Mouse (Mus musculus) liver, embryonic 15.5 days (tissue): ENCODE measurements at regions not wholly inside any gene's neighbourhood (a gene's known extent, or its start where the extent isn't known, plus 50 kb on each side); places are given as distances from the start of the nearest gene placed in this dataset.
A peak's percentile ranks its signal among the peaks of the same experiment; 100 is the strongest.

Experiments
- ATAC-seq: fragments of 200-750 bp; cut with Nextera tagmentation; 2 replicates; pipeline ENCODE4 v1.8.0; 2017; ENCODE audit warnings: moderate number of reproducible peaks, mild to moderate bottlenecking, moderate library complexity; ENCODE audit not compliant: insufficient read depth
- H3K27ac ChIP-seq: fragments of 300-500 bp; sonication (generic); replicated peaks from 2 replicates; pipeline ENCODE4 v1.5.1; 2015; ENCODE audit warnings: mild to moderate bottlenecking, inconsistent platforms
- H3K27me3 ChIP-seq: fragments of 300-500 bp; sonication (generic); 2 replicates; pipeline ENCODE4 v1.6.1; 2015; ENCODE audit warnings: mild to moderate bottlenecking, inconsistent platforms
- H3K36me3 ChIP-seq: fragments of 300-500 bp; sonication (generic); replicated peaks from 2 replicates; pipeline ENCODE4 v1.6.1; 2015; ENCODE audit warnings: moderate library complexity, mild to moderate bottlenecking, inconsistent platforms
- H3K4me1 ChIP-seq: fragments of 300-500 bp; sonication (generic); replicated peaks from 2 replicates; pipeline ENCODE4 v1.6.1; 2015; ENCODE audit warnings: inconsistent platforms
- H3K4me2 ChIP-seq: fragments of 300-500 bp; sonication (generic); 2 replicates; pipeline ENCODE4 v1.6.1; 2015; ENCODE audit warnings: moderate library complexity, mild to moderate bottlenecking, inconsistent platforms
- H3K4me3 ChIP-seq: fragments of 300-500 bp; sonication (generic); replicated peaks from 2 replicates; pipeline ENCODE4 v1.5.1; 2015; ENCODE audit warnings: mild to moderate bottlenecking, inconsistent platforms
- H3K9ac ChIP-seq: fragments of 300-500 bp; sonication (generic); 2 replicates; pipeline ENCODE4 v1.6.1; 2015; ENCODE audit warnings: moderate library complexity, mild to moderate bottlenecking, inconsistent platforms
- H3K9me3 ChIP-seq: fragments of 300-500 bp; sonication (generic); replicated peaks from 2 replicates; pipeline ENCODE4 v1.6.1; 2016; ENCODE audit warnings: inconsistent platforms
- whole genome bisulfite sequencing: fragments of 180-500 bp; shearing (Covaris S2); methylation state at CpG from one replicate; pipeline ENCODE4 v1.1.7; 2015; ENCODE audit warnings: mixed read lengths; ENCODE audit not compliant: insufficient replicate concordance; 5-methylcytosine and 5-hydroxymethylcytosine counted together

GRCm38 (mm10) chr8:56767034-56767433 is 216.1 kb downstream of the Fbxo8 start:
- Histone ChIP-seq H3K4me3 (no peak overlapping the region), H3K36me3 (no peaks in the 10 kb centered on the region), H3K9ac (no peak overlapping the region), H3K27me3 (no peaks in the 10 kb centered on the region), H3K27ac (no peak overlapping the region), H3K9me3 (no peaks in the 10 kb centered on the region), H3K4me2 (no peak overlapping the region), H3K4me1 (no peaks in the 10 kb centered on the region)
- WGBS: 31% methylated on average over 5 of the region's 5 CpGs
- no peak for ATAC-seq

DNA sequence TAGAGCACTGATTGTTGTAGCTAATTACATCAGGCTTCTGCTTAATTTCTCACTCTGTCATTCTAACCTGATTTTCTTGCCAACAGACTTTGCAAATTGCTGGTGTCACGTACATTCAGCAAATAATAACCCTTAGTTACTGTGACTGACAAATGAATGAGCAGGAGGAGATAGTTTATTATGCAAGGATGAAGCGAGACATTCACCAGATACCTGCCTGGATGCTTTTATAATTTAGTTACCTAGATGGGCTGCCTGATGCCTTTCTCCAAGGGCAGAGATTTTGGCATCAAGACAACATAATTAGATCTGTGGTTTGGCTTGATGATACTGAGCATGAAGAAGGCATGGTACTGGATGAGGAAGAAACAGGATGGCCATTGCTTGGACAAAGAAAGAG is 233.6 kb downstream of the Fbxo8 start:
- no peak overlapping the region for H3K4me2 ChIP-seq
- H3K9ac ChIP-seq: no peak overlapping the region
- no peak overlapping the region for H3K4me3 ChIP-seq
- H3K36me3 ChIP-seq: no peaks in the 10 kb centered on the region
- no peaks in the 10 kb centered on the region for H3K4me1 ChIP-seq
- ATAC-seq: no peak
- no peaks in the 10 kb centered on the region for H3K9me3 ChIP-seq
- no peak overlapping the region for H3K27ac ChIP-seq
- 30% methylated on average over 2 of the region's 2 CpGs for WGBS
- H3K27me3 ChIP-seq: no peaks in the 10 kb centered on the region

- no peak overlapping the region for H3K27ac ChIP-seq
- no peak overlapping the region for H3K4me3 ChIP-seq
- no peaks in the 10 kb centered on the region for H3K9me3 ChIP-seq
- 55% methylated on average over 2 of the region's 2 CpGs for WGBS
- no peaks in the 10 kb centered on the region for H3K4me1 ChIP-seq
- H3K9ac ChIP-seq: no peak overlapping the region
- no peaks in the 10 kb centered on the region for H3K27me3 ChIP-seq
- no peaks in the 10 kb centered on the region for H3K36me3 ChIP-seq
- no peak for ATAC-seq
- no peak overlapping the region for H3K4me2 ChIP-seq
Measured at GRCm38 (mm10) chr8:56789549-56790270, 238.8 kb downstream of the Fbxo8 start.

- no peaks in the 10 kb centered on the region for H3K27me3 ChIP-seq
- WGBS: 81% methylated on average over 5 of the region's 5 CpGs
Measured at GRCm38 (mm10) chr8:56832651-56833050, 281.8 kb downstream of the Fbxo8 start.

GRCm38 (mm10) chr8:56833129-56833528 is 282.2 kb downstream of the Fbxo8 start:
- Histone ChIP-seq H3K27me3 (no peaks in the 10 kb centered on the region), H3K4me3 (no peak overlapping the region), H3K4me1 (no peaks in the 10 kb centered on the region), H3K36me3 (no peaks in the 10 kb centered on the region), H3K9ac (no peak overlapping the region), H3K9me3 (no peaks in the 10 kb centered on the region), H3K27ac (no peak overlapping the region), H3K4me2 (no peak overlapping the region)
- WGBS: 28% methylated on average over 4 of the region's 4 CpGs
- ATAC-seq: no peak

More at GRCm38 (mm10) chr8:56832651-56833050, 281.8 kb downstream of the Fbxo8 start:
- Histone ChIP-seq H3K4me2 (no peak overlapping the region), H3K36me3 (no peaks in the 10 kb centered on the region), H3K4me3 (no peak overlapping the region), H3K27ac (no peak overlapping the region), H3K4me1 (no peaks in the 10 kb centered on the region), H3K9me3 (no peaks in the 10 kb centered on the region), H3K9ac (no peak overlapping the region)
- ATAC-seq: no peak

DNA sequence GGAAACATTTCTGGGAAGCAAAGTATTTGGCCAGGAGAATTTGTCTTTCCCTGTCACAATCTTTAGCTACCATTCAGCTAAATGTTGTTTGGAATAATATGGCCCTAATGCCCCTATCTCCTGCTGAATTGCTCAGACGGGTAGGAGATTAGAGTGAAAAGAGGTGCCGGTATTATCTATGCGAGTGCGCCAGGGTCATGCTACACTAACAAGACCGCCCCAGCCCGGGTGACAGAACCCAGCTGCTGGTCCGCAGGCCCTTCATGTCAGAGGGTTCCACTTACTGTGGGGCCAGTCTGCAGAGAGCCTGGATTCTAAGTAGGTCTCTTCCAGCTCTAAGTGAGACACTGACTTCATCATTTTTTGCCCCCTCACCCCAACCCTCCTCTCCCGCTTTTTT is 332.6 kb downstream of the Fbxo8 start:
- ATAC-seq: no peak
- WGBS: 35% methylated on average over 8 of the region's 8 CpGs
- Histone ChIP-seq H3K36me3 (no peaks in the 10 kb centered on the region), H3K27me3 (no peaks in the 10 kb centered on the region), H3K4me3 (no peak overlapping the region), H3K4me2 (no peak overlapping the region), H3K27ac (no peak overlapping the region), H3K9ac (no peak overlapping the region), H3K4me1 (no peaks in the 10 kb centered on the region), H3K9me3 (no peaks in the 10 kb centered on the region)

GRCm38 (mm10) chr8:56884195-56884594 is 333.3 kb downstream of the Fbxo8 start:
- H3K4me1 ChIP-seq: no peaks in the 10 kb centered on the region
- H3K4me3 ChIP-seq: no peak overlapping the region
- H3K9me3 ChIP-seq: no peaks in the 10 kb centered on the region
- no peak for ATAC-seq
- H3K4me2 ChIP-seq: no peak overlapping the region
- H3K27me3 ChIP-seq: no peaks in the 10 kb centered on the region
- no peak overlapping the region for H3K9ac ChIP-seq
- no peak overlapping the region for H3K27ac ChIP-seq
- H3K36me3 ChIP-seq: no peaks in the 10 kb centered on the region
- 5% methylated on average over 1 of the region's 1 CpGs for WGBS

DNA sequence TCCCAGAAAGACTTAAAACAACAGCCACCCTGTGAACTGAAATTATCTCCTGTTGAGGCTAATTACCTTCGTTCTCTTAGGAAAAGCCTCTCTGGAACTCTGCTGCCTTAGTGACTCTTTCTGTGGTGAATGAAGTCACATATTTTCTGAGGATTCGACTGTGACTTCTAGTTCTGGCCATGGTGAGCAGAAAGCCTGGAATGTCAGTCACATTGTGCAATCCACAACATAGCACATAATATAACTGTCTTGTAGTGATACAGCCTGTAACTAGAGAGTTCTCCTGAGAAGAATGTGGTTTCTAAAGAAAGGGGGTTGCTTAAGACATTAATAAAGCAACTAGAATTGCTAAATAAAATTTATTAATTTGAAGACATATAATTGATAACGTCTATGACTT is 342.7 kb downstream of the Fbxo8 start:
- Histone ChIP-seq H3K9me3 (no peaks in the 10 kb centered on the region), H3K4me1 (no peaks in the 10 kb centered on the region), H3K36me3 (no peaks in the 10 kb centered on the region), H3K4me3 (no peak overlapping the region), H3K9ac (no peak overlapping the region), H3K4me2 (no peak overlapping the region), H3K27ac (no peak overlapping the region), H3K27me3 (no peaks in the 10 kb centered on the region)
- WGBS: 34% methylated on average over 3 of the region's 3 CpGs
- no peak for ATAC-seq

GRCm38 (mm10) chr8:56915362-56915761 is 364.5 kb downstream of the Fbxo8 start:
- Histone ChIP-seq H3K4me1 (no peaks in the 10 kb centered on the region), H3K36me3 (no peaks in the 10 kb centered on the region), H3K27me3 (no peaks in the 10 kb centered on the region), H3K27ac (no peak overlapping the region), H3K9ac (no peak overlapping the region), H3K4me3 (no peak overlapping the region), H3K4me2 (no peak overlapping the region), H3K9me3 (no peaks in the 10 kb centered on the region)
- ATAC-seq: no peak
- WGBS: 69% methylated on average over 5 of the region's 5 CpGs

- Histone ChIP-seq H3K4me2 (no peak overlapping the region), H3K4me3 (no peak overlapping the region), H3K9me3 (no peaks in the 10 kb centered on the region), H3K9ac (no peak overlapping the region), H3K36me3 (no peaks in the 10 kb centered on the region), H3K27ac (no peak overlapping the region), H3K4me1 (no peaks in the 10 kb centered on the region), H3K27me3 (no peaks in the 10 kb centered on the region)
- ATAC-seq: no peak
- 62% methylated on average over 5 of the region's 5 CpGs for WGBS
Measured at GRCm38 (mm10) chr8:56915989-56916388, 365.1 kb downstream of the Fbxo8 start.

DNA sequence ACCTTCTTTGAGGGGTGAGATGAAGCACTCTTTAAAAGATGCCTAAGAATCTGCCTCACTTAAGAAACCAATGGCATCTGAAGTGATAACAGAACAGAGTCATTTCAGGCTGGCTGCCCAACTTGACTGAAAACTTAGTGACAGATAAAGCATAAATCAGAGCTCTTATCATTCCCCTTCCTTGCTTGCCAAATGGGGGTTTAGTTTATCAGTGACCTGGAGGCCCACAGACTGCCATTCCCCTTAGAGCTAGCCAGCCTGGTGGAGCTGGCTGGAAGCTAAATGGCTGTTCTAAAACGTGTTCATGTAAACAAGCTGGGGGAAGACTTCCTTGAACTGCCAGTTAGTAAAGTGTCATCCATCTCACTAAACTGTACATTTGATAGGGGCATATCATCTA is 373.8 kb downstream of the Fbxo8 start:
- Histone ChIP-seq H3K4me2 (no peak overlapping the region), H3K4me1 (peaks cover 27% of the 10 kb centered on the region), H3K27ac (no peak overlapping the region), H3K9ac (no peak overlapping the region), H3K27me3 (peaks cover 6% of the 10 kb centered on the region), H3K4me3 (no peak overlapping the region), H3K36me3 (no peaks in the 10 kb centered on the region), H3K9me3 (no peaks in the 10 kb centered on the region)
- ATAC-seq: peak; percentile 35
- 3% methylated on average over 1 of the region's 1 CpGs for WGBS

DNA sequence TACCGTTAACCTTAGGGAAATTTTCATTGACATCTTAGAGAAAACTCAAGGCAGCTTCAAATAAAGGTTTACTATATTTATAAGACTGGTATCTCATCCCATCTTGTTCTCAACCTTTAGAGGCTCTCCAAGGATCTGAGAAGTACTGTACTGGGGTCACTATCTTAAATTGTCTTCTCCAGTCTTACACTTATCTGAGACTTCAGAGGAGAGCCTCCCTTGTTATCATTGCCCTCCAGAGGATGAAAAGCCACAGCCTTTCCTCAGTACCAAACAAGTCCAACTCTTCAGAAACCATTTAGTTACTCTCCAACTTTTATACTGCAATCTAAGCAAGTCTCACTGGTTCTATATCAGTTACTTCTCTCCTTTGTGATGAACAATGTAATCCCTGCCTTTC is 376.3 kb downstream of the Fbxo8 start:
- H3K9ac ChIP-seq: no peak overlapping the region
- peak overlapping the region; percentile 39 for H3K4me2 ChIP-seq
- no peak overlapping the region for H3K4me3 ChIP-seq
- peak; percentile 92 for ATAC-seq
- WGBS: 63% methylated on average over 1 of the region's 1 CpGs
- peaks cover 6% of the 10 kb centered on the region for H3K27me3 ChIP-seq
- peaks cover 27% of the 10 kb centered on the region for H3K4me1 ChIP-seq
- H3K27ac ChIP-seq: no peak overlapping the region
- H3K9me3 ChIP-seq: no peaks in the 10 kb centered on the region
- no peaks in the 10 kb centered on the region for H3K36me3 ChIP-seq
